Mouse (Mus musculus) left cerebral cortex, postnatal 10 days (tissue): ENCODE measurements around the gene Cela3b. TPM values are rescaled to one million over a fixed set of nuclear protein-coding genes. Genes with fewer than 3 reads are reported as not detected.

Experiments used
- DNase-seq, 2 experiments: peaks; one replicate each; pipeline ENCODE4 v3.0.0; 2021 to 2022; ENCODE audit warnings: low spot score in 2 of 2, mixed read lengths in 1 of 2; ENCODE audit errors: extremely low spot score in 1 of 2
- intact Hi-C: fragments of 180-260 bp; cut with DNase I; formaldehyde crosslinking; loops from one replicate; pipeline ENCODE4 v1.15.1; 2025
- total RNA-seq, 2 experiments: library from RNA; stranded (reverse); gene quantifications; 2 replicates each; pipeline ENCODE4 v1.2.3; 2021

Cela3b gene
- total RNA-seq, 2 experiments from 2014 or later, result not detected

- DNase-seq, result no peak
- intact Hi-C loops, result no loop called here
Observed at GRCm38 (mm10) chr4:137380702-137381605, 49.4 kb downstream of the Cela3b start.

- intact Hi-C loops, result no loop called here
- no peak for DNase-seq
Observed at GRCm38 (mm10) chr4:137379713-137380255, 50.6 kb downstream of the Cela3b start.

- intact Hi-C loops, result no loop called here
- DNase-seq, result no peak
Observed at GRCm38 (mm10) chr4:137379085-137379484, 51.3 kb downstream of the Cela3b start.

- intact Hi-C loops, result no loop called here
- DNase-seq, result no peak
Observed at GRCm38 (mm10) chr4:137377526-137378304, 52.6 kb downstream of the Cela3b start.

- no peak for DNase-seq
- intact Hi-C loops, result no loop called here
Observed at GRCm38 (mm10) chr4:137376778-137377177, 53.6 kb downstream of the Cela3b start.

- intact Hi-C loops, result no loop called here
- DNase-seq, result no peak
Observed at GRCm38 (mm10) chr4:137375314-137376278, 54.7 kb downstream of the Cela3b start.

GRCm38 (mm10) chr4:137373711-137374110 is 56.6 kb downstream of the Cela3b start:
- intact Hi-C loops, result no loop called here
- DNase-seq, result peak in 1 of 2 experiments; percentile 56

GRCm38 (mm10) chr4:137371596-137372523 is 58.5 kb downstream of the Cela3b start:
- intact Hi-C loops, result no loop called here
- DNase-seq, result no peak

Other genes starting within 250 kb of the Cela3b start
- gene Wnt4, start 153.1 kb downstream of the Cela3b start, total RNA-seq, result 10 to 100 TPM; 15.5 to 16.2 TPM
- gene Cdc42, start 72.8 kb downstream of the Cela3b start, total RNA-seq, result 100 to 1,000 TPM; 497 to 507 TPM
- gene Cela3a, start 20.7 kb downstream of the Cela3b start, total RNA-seq, result not detected
- not detected for gene 1700013G24Rik, start 22.7 kb upstream of the Cela3b start, total RNA-seq
- 10 to 100 TPM; 11.0 to 11.5 TPM for gene Hspg2, start 38.2 kb upstream of the Cela3b start, total RNA-seq
- not detected for gene Ldlrad2, start 144.0 kb upstream of the Cela3b start, total RNA-seq
- gene Usp48, start 163.2 kb upstream of the Cela3b start, total RNA-seq, result 100 to 1,000 TPM; 125 to 126 TPM
- 100 to 1,000 TPM; 228 to 242 TPM for gene Rap1gap, start 234.2 kb upstream of the Cela3b start, total RNA-seq